Mouse (Mus musculus): ENCODE results near the gene Slc50a1. TPM values are rescaled to one million over a fixed set of nuclear protein-coding genes. Genes with fewer than 3 reads are reported as not detected.

Gene Slc50a1
- total RNA-seq, 2 experiments from 2014 or later: 46.7 to 53.1 TPM

GRCm38 (mm10) chr3:89295685-89296230 is 25.4 kb upstream of the Slc50a1 start:
- DNase-seq: no peak

- DNase-seq: no peak
Measured at GRCm38 (mm10) chr3:89294195-89294594, 23.8 kb upstream of the Slc50a1 start.

GRCm38 (mm10) chr3:89293247-89293918 is 23.0 kb upstream of the Slc50a1 start:
- DNase-seq: no peak

GRCm38 (mm10) chr3:89292303-89292702 is 21.9 kb upstream of the Slc50a1 start:
- DNase-seq: no peak

GRCm38 (mm10) chr3:89291874-89292273 is 21.5 kb upstream of the Slc50a1 start:
- no peak for DNase-seq

GRCm38 (mm10) chr3:89288503-89288928 is 18.1 kb upstream of the Slc50a1 start:
- no peak for DNase-seq

- no peak for DNase-seq
Measured at GRCm38 (mm10) chr3:89287286-89287685, 16.9 kb upstream of the Slc50a1 start.

- no peak for DNase-seq
Measured at GRCm38 (mm10) chr3:89285526-89285925, 15.2 kb upstream of the Slc50a1 start.

- no peak for DNase-seq
Measured at GRCm38 (mm10) chr3:89284261-89284660, 13.9 kb upstream of the Slc50a1 start.

GRCm38 (mm10) chr3:89282291-89282643 is 11.9 kb upstream of the Slc50a1 start:
- no peak for DNase-seq

- peak; percentile 90 for DNase-seq
Measured at GRCm38 (mm10) chr3:89281579-89282290, 11.4 kb upstream of the Slc50a1 start.

- DNase-seq: peak; percentile 65
Measured at GRCm38 (mm10) chr3:89280606-89281511, 10.5 kb upstream of the Slc50a1 start, which contains the start of gene Efna1. TSS of gene Efna1 (minus strand) at chr3:89281142.

- no peak for DNase-seq
Measured at GRCm38 (mm10) chr3:89280050-89280605, 9.8 kb upstream of the Slc50a1 start.

GRCm38 (mm10) chr3:89279153-89279890 is 9.0 kb upstream of the Slc50a1 start:
- DNase-seq: peak; percentile 92

- DNase-seq: no peak
Measured at GRCm38 (mm10) chr3:89278643-89279042, 8.3 kb upstream of the Slc50a1 start.

GRCm38 (mm10) chr3:89278107-89278506 is 7.7 kb upstream of the Slc50a1 start:
- peak; percentile 56 for DNase-seq

GRCm38 (mm10) chr3:89277281-89278021 is 7.1 kb upstream of the Slc50a1 start:
- DNase-seq: no peak

- DNase-seq: no peak
Measured at GRCm38 (mm10) chr3:89276061-89276460, 5.7 kb upstream of the Slc50a1 start.

- DNase-seq: no peak
Measured at GRCm38 (mm10) chr3:89271760-89272159, 1.4 kb upstream of the Slc50a1 start.

GRCm38 (mm10) chr3:89270891-89271290 is 521 bp upstream of the Slc50a1 start:
- DNase-seq: peak; percentile 67

- no peak for DNase-seq
Measured at GRCm38 (mm10) chr3:89268916-89269315, 1.5 kb downstream of the Slc50a1 start.
